Mouse (Mus musculus) heart, postnatal 0 days (tissue): Measurements from ENCODE around the gene Eif3b.

Experiments used
- CTCF ChIP-seq: IDR thresholded peaks from 2 replicates; pipeline ENCODE4 v1.5.1; 2016; ENCODE audit warnings: antibody characterized with exemption, control low read depth, low read depth
- EP300 ChIP-seq: IDR thresholded peaks from 2 replicates; pipeline ENCODE4 v1.6.1; 2016; ENCODE audit warnings: antibody characterized with exemption, low read depth

- TF ChIP-seq CTCF (no peak), EP300 (no peak)
Observed at GRCm38 (mm10) chr5:140384462-140384861, 34.7 kb upstream of the Eif3b start.
